Mouse (Mus musculus) right cerebral cortex, postnatal 36 days (tissue): ENCODE measurements around the gene Slc25a21.

Experiments
- DNase-seq, 2 experiments: peaks; one replicate each; pipeline ENCODE4 v3.0.0; 2022; ENCODE audit warnings: low spot score in 2 of 2, mixed read lengths in 1 of 2

Gene Slc25a21

GRCm38 (mm10) chr12:56767474-56767873 lies 429.8 kb downstream of the Slc25a21 start:
- DNase-seq: no peak

GRCm38 (mm10) chr12:56737104-56737503 lies 460.2 kb downstream of the Slc25a21 start:
- no peak for DNase-seq

GRCm38 (mm10) chr12:56727631-56728030 lies 469.6 kb downstream of the Slc25a21 start:
- no peak for DNase-seq

GRCm38 (mm10) chr12:56718707-56719051 lies 478.6 kb downstream of the Slc25a21 start:
- DNase-seq: no peak

- DNase-seq: no peak
Observed at GRCm38 (mm10) chr12:56717971-56718706, 479.1 kb downstream of the Slc25a21 start.

- no peak for DNase-seq
Observed at GRCm38 (mm10) chr12:56701004-56701403, 496.3 kb downstream of the Slc25a21 start.

GRCm38 (mm10) chr12:56699915-56700900 lies 497.1 kb downstream of the Slc25a21 start:
- DNase-seq: no peak

- no peak for DNase-seq
Observed at GRCm38 (mm10) chr12:56699351-56699750, 497.9 kb downstream of the Slc25a21 start.

GRCm38 (mm10) chr12:56698191-56698980 lies 498.9 kb downstream of the Slc25a21 start:
- DNase-seq: no peak

- no peak for DNase-seq
Observed at GRCm38 (mm10) chr12:56697785-56698184, 499.5 kb downstream of the Slc25a21 start.

GRCm38 (mm10) chr12:56697011-56697740 lies 500.1 kb downstream of the Slc25a21 start:
- no peak for DNase-seq

- no peak for DNase-seq
Observed at GRCm38 (mm10) chr12:56696174-56697010, 500.9 kb downstream of the Slc25a21 start.

GRCm38 (mm10) chr12:56695358-56696173 lies 501.7 kb downstream of the Slc25a21 start:
- DNase-seq: no peak

- DNase-seq: no peak
Observed at GRCm38 (mm10) chr12:56694936-56695335, 502.3 kb downstream of the Slc25a21 start.

- no peak for DNase-seq
Observed at GRCm38 (mm10) chr12:56694361-56694760, 502.9 kb downstream of the Slc25a21 start.

- no peak for DNase-seq
Observed at GRCm38 (mm10) chr12:56693411-56694098, 503.7 kb downstream of the Slc25a21 start.

GRCm38 (mm10) chr12:56692536-56692935 lies 504.7 kb downstream of the Slc25a21 start:
- no peak for DNase-seq

GRCm38 (mm10) chr12:56691427-56692079 lies 505.7 kb downstream of the Slc25a21 start, which contains the start of gene Pax9:
Pax9 (plus strand) TSS chr12:56691767.
- no peak for DNase-seq
